Mouse (Mus musculus) limb, embryonic 14.5 days (tissue): ENCODE data around the gene Ccdc43. TPM values are rescaled to one million over a fixed set of nuclear protein-coding genes. Genes with fewer than 3 reads are reported as not detected.
"Not testable (repeated sequence)": the region's sequence is repeated elsewhere in the genome, so short reads cannot be mapped to it uniquely, and the experiment has no call there.

Experiments
- ATAC-seq: fragments of 200-750 bp; cut with Nextera tagmentation; 2 replicates; pipeline ENCODE4 v1.8.0; 2017; ENCODE audit warnings: low read depth, moderate number of reproducible peaks, moderate TSS enrichment; ENCODE audit not compliant: low FRiP score
- DNase-seq: peaks from one replicate; pipeline ENCODE4 v3.0.0-alpha.2; 2015; ENCODE audit warnings: low spot score
- H3K27ac ChIP-seq: fragments of 300-500 bp; sonication (generic); replicated peaks from 2 replicates; pipeline ENCODE4 v1.5.1; 2014; ENCODE audit warnings: low read depth, mild to moderate bottlenecking, low read length, moderate library complexity, mixed read lengths
- H3K27me3 ChIP-seq: fragments of 300-500 bp; sonication (generic); 2 replicates; pipeline ENCODE4 v1.6.1; 2014; ENCODE audit warnings: low read length, mixed read lengths; ENCODE audit not compliant: control insufficient read depth, insufficient read depth
- H3K36me3 ChIP-seq: fragments of 300-500 bp; sonication (generic); 2 replicates; pipeline ENCODE4 v1.6.1; 2014; ENCODE audit warnings: mild to moderate bottlenecking, low read length, moderate library complexity, mixed read lengths; ENCODE audit not compliant: control insufficient read depth, insufficient read depth
- H3K4me1 ChIP-seq: fragments of 300-500 bp; sonication (generic); 2 replicates; pipeline ENCODE4 v1.6.1; 2014; ENCODE audit warnings: antibody characterized with exemption, low read length, mixed read lengths; ENCODE audit not compliant: control insufficient read depth, insufficient read depth
- H3K4me2 ChIP-seq: fragments of 300-500 bp; sonication (generic); replicated peaks from 2 replicates; pipeline ENCODE4 v1.6.1; 2014; ENCODE audit warnings: low read depth, mild to moderate bottlenecking, low read length, moderate library complexity; ENCODE audit not compliant: severe bottlenecking
- H3K4me3 ChIP-seq: fragments of 300-500 bp; sonication (generic); replicated peaks from 2 replicates; pipeline ENCODE4 v1.5.1; 2014; ENCODE audit warnings: low read length
- H3K9ac ChIP-seq: fragments of 300-500 bp; sonication (generic); 2 replicates; pipeline ENCODE4 v1.6.1; 2014; ENCODE audit warnings: mild to moderate bottlenecking, low read depth, low read length, moderate library complexity; ENCODE audit not compliant: severe bottlenecking
- H3K9me3 ChIP-seq: fragments of 300-500 bp; sonication (generic); 2 replicates; pipeline ENCODE4 v1.6.1; 2016; ENCODE audit warnings: low read length; ENCODE audit not compliant: control insufficient read depth
- POLR2A ChIP-seq: fragments of 200-500 bp; IDR thresholded peaks from 2 replicates; pipeline ENCODE4 v1.8.0; 2012; ENCODE audit warnings: inconsistent platforms, mild to moderate bottlenecking, moderate library complexity, borderline replicate concordance; ENCODE audit not compliant: insufficient read depth, insufficient read length; ENCODE audit errors: extremely low read depth
- WGBS: fragments of 180-500 bp; shearing (Covaris S2); extraction: QIAGEN DNeasy Blood & Tissue Kit; methylation state at CpG from one replicate; pipeline ENCODE4 v1.1.7; 2014; 5-methylcytosine and 5-hydroxymethylcytosine counted together
- polyA plus RNA-seq, 2 experiments: library from polyadenylated mRNA; depleted of rRNA in 1 of 2; stranded (reverse) in 1 of 2; unstranded in 1 of 2; fragments of >200 nt; fragmentation: Nextera tagmentation in 1 of 2; extraction: Ambion mirVana in 1 of 2; gene quantifications; 2 replicates each; pipeline versions ENCODE4 v1.2.1 to v1.2.3; 2012 to 2014

Ccdc43 gene
- polyA plus RNA-seq, 2 experiments: 23.6 to 36.6 TPM

DNA sequence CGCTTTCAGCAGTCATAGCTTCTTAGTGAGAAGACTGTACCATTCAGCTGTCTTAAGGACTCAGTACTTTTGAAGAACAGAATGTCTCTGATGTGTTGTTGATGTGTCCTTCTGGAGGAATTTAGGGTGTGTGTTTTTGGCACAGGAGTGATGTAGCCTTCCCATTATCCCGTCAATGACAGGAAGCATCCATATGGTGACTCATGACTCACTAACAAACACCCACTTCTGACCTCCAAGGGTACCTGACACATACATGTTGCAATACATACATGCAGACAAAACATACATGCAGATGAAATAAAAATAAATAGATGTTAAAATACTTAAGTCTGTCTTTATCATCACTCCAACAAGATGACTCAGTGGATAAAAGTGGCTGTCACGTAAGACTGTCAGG is 32.3 kb upstream of the Ccdc43 start:
- Histone ChIP-seq H3K4me3 (no peak overlapping the region), H3K27me3 (no peaks in the 10 kb centered on the region), H3K4me1 (no peaks in the 10 kb centered on the region), H3K9me3 (no peaks in the 10 kb centered on the region), H3K9ac (no peak overlapping the region), H3K4me2 (no peak overlapping the region), H3K36me3 (no peaks in the 10 kb centered on the region), H3K27ac (no peak overlapping the region)
- ATAC-seq (no peak), DNase-seq (no peak)
- WGBS: 84% methylated on average over 3 of the region's 3 CpGs
- TF ChIP-seq POLR2A: no peak

DNA sequence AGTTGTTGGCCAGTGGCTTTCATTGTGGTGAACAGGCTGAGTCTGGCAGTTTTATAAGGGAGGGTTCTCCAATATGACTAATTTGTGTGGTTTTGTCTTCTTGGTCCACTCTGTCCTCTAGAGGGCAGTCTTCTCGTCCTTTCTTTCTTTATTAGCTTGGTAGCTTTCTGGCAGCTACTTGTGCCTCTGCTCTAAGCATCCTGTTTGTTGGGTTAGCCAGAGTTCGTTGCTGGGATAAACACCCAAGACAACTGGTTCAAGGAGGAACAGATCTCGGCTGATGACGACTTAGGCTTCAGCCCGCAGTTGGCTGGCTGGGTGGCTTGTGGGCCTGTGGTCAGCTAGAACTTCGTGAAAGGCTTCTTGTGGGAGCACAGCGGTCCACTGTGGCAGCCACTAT is 31.0 kb upstream of the Ccdc43 start:
- no peak for TF ChIP-seq POLR2A
- no peak overlapping the region for H3K27ac ChIP-seq
- WGBS: 31% methylated on average over 7 of the region's 7 CpGs
- H3K4me3 ChIP-seq: no peak overlapping the region
- no peak overlapping the region for H3K9ac ChIP-seq
- DNase-seq (peak; percentile 71), ATAC-seq (no peak)
- H3K36me3 ChIP-seq: no peaks in the 10 kb centered on the region
- H3K4me2 ChIP-seq: no peak overlapping the region
- no peaks in the 10 kb centered on the region for H3K9me3 ChIP-seq
- H3K27me3 ChIP-seq: no peaks in the 10 kb centered on the region
- H3K4me1 ChIP-seq: no peaks in the 10 kb centered on the region

DNA sequence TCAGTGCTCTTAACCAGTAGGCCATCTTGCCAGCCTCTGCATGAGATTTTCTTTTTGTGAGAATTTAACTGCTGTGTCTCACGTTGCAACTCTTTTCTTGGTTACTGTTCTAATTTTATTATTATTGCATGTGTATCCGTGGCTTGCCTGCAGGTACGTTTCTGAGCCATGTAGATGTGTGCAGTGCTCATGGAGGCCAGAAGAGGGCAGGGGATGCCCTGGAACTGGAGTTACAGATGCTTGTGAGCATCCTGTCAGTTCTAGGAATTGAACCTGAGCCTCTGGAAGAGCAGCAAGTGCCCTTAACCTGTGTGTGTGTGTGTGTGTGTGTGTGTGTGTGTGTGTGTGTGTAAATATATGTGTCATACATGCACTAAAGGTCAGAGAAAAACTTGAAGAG is 28.0 kb upstream of the Ccdc43 start:
- WGBS: 29% methylated on average over 3 of the region's 3 CpGs

DNA sequence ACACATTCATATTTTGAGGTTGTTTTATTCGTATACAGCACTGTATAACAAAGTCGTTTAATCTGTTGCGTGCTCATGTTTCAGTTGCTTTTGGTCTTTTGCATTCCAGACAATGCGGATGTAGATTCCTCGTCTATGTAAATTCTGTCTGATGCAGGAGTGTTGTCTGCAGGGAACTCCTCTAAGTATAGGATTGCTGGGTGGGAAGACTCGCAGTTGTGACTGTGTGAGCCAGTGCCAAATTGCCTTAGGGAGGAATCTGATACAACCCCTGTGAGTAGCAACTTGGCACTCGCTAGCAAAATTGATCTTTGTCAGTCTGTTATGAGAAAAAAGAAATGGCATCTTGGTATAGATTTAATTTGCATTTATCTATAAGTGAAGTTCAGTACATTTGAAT is 18.6 kb upstream of the Ccdc43 start:
- WGBS: 60% methylated on average over 7 of the region's 7 CpGs
- Histone ChIP-seq H3K27ac (no peak overlapping the region), H3K4me1 (no peaks in the 10 kb centered on the region), H3K4me3 (no peak overlapping the region), H3K4me2 (no peak overlapping the region), H3K9me3 (no peaks in the 10 kb centered on the region), H3K9ac (no peak overlapping the region), H3K27me3 (no peaks in the 10 kb centered on the region), H3K36me3 (no peaks in the 10 kb centered on the region)
- peak; percentile 18 for DNase-seq
- no peak for ATAC-seq
- no peak for TF ChIP-seq POLR2A

More for the DNA sequence above, 28.0 kb upstream of the Ccdc43 start:
- H3K9ac ChIP-seq: no peak overlapping the region
- H3K27ac ChIP-seq: no peak overlapping the region
- ATAC-seq (no peak), DNase-seq (no peak)
- no peaks in the 10 kb centered on the region for H3K4me1 ChIP-seq
- H3K4me3 ChIP-seq: no peak overlapping the region
- H3K36me3 ChIP-seq: no peaks in the 10 kb centered on the region
- H3K4me2 ChIP-seq: no peak overlapping the region
- no peak for TF ChIP-seq POLR2A
- no peaks in the 10 kb centered on the region for H3K9me3 ChIP-seq
- H3K27me3 ChIP-seq: no peaks in the 10 kb centered on the region

DNA sequence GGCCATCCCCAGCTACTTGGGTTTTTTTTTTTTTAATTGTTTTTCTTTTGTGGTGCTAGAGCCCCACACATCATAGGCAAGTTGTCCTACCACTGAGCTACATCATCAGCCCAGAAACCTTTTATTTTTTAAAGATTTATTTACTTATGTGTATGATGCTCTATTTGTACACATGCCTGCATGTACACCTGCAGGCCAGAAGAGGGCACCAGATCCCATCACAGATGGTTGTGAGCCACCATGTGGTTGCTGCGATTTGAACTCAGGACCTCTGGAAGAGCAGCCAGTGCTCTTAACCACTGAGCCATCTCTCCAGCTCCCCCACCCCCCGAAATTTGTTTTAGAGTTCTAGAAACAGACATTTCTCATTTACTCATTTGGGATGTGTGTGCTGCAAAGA is 17.0 kb upstream of the Ccdc43 start:
- 90% methylated on average over 2 of the region's 2 CpGs for WGBS
- not testable (repeated sequence) for H3K4me2 ChIP-seq, H3K36me3 ChIP-seq, H3K27ac ChIP-seq, H3K9me3 ChIP-seq, H3K9ac ChIP-seq, H3K4me1 ChIP-seq, DNase-seq, ATAC-seq, H3K4me3 ChIP-seq, H3K27me3 ChIP-seq

DNA sequence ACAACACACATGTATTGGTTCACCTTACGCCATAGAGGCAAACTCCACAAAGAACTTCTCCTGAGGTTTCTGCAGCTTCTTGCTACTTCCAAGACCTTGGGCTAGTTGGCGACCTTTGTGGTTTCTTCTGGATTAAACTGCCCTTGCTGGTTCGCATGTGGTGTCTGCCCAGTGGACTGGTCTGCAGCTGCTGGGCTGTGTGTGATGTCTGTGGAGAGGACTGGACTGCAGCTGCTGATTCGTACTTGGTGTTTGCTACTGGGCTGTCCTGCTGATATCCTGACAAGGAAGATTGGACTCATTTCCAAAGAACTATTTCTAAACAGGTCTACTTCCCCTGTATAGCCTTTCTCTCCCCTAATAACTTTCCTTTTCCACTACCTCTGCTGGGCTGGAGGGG is 14.8 kb upstream of the Ccdc43 start:
- Histone ChIP-seq H3K4me3 (no peak overlapping the region), H3K27me3 (no peaks in the 10 kb centered on the region), H3K4me1 (no peaks in the 10 kb centered on the region), H3K36me3 (no peaks in the 10 kb centered on the region), H3K27ac (no peak overlapping the region), H3K9me3 (no peaks in the 10 kb centered on the region), H3K4me2 (no peak overlapping the region), H3K9ac (no peak overlapping the region)
- no peak for ATAC-seq
- 92% methylated on average over 4 of the region's 4 CpGs for WGBS
- no peak for TF ChIP-seq POLR2A
- DNase-seq: no peak

DNA sequence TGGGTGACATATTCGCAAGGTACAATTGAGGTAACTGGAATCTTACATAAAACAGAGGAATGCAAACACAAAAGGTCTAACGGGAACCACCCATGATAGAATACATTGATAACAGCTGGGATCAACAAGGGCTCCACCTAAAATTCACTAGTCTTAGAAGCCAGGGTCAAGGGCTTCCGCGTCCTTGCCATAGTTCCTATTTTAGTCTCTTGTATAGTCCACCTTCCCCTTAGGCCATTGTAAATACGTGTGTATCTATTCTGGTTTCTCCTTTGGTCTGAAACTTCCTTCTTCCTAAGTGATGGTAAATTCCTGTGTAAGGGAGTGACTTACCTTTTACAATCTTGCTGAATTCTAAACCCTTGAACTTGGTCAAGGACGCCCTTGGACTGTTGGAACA is 4.6 kb upstream of the Ccdc43 start:
- H3K4me3 ChIP-seq: not testable (repeated sequence)

More for the DNA sequence above, 4.6 kb upstream of the Ccdc43 start:
- H3K4me1 ChIP-seq, H3K9ac ChIP-seq, H3K27me3 ChIP-seq, H3K36me3 ChIP-seq, H3K4me2 ChIP-seq, DNase-seq, H3K27ac ChIP-seq, H3K9me3 ChIP-seq, ATAC-seq: not testable (repeated sequence)
- WGBS: 85% methylated on average over 6 of the region's 6 CpGs
